Mouse (Mus musculus) lung, postnatal 0 days (tissue): ENCODE measurements around the gene Atp5g3. TPM values are rescaled to one million over a fixed set of nuclear protein-coding genes. Genes with fewer than 3 reads are reported as not detected.
A peak's percentile ranks its signal among the peaks of the same experiment; 100 is the strongest.

ENCODE experiments used
- ATAC-seq: fragments of 200-750 bp; cut with Nextera tagmentation; 2 replicates; pipeline ENCODE4 v1.8.0; 2017; ENCODE audit warnings: moderate library complexity
- DNase-seq: peaks from one replicate; pipeline ENCODE4 v3.0.0-alpha.2; 2016; ENCODE audit warnings: low spot score
- H3K27ac ChIP-seq: fragments of 300-500 bp; sonication (generic); 2 replicates; pipeline ENCODE4 v1.5.1; 2014; ENCODE audit warnings: antibody characterized with exemption, mild to moderate bottlenecking, low read length, mixed read lengths
- H3K27me3 ChIP-seq: fragments of 300-500 bp; sonication (generic); replicated peaks from 2 replicates; pipeline ENCODE4 v1.6.1; 2014; ENCODE audit warnings: low read length, mixed read lengths; ENCODE audit not compliant: insufficient read depth
- H3K36me3 ChIP-seq: fragments of 300-500 bp; sonication (generic); 2 replicates; pipeline ENCODE4 v1.6.1; 2014; ENCODE audit warnings: low read length, mixed read lengths; ENCODE audit not compliant: insufficient read depth
- H3K4me1 ChIP-seq: fragments of 300-500 bp; sonication (generic); 2 replicates; pipeline ENCODE4 v1.6.1; 2014; ENCODE audit warnings: antibody characterized with exemption, low read depth, low read length, mixed read lengths; ENCODE audit not compliant: insufficient read depth
- H3K4me2 ChIP-seq: fragments of 300-500 bp; sonication (generic); replicated peaks from 2 replicates; pipeline ENCODE4 v1.6.1; 2014; ENCODE audit warnings: low read depth, mild to moderate bottlenecking, low read length, moderate library complexity, mixed read lengths
- H3K4me3 ChIP-seq: fragments of 300-500 bp; sonication (generic); 2 replicates; pipeline ENCODE4 v1.5.1; 2014; ENCODE audit warnings: low read depth, low read length
- H3K9ac ChIP-seq: fragments of 300-500 bp; sonication (generic); replicated peaks from 2 replicates; pipeline ENCODE4 v1.6.1; 2014; ENCODE audit warnings: low read depth, mild to moderate bottlenecking
- H3K9me3 ChIP-seq: fragments of 300-500 bp; sonication (generic); 2 replicates; pipeline ENCODE4 v1.6.1; 2016; ENCODE audit warnings: low read length, mixed read lengths
- CTCF ChIP-seq: IDR thresholded peaks from 2 replicates; pipeline ENCODE4 v1.5.1; 2016; ENCODE audit warnings: antibody characterized with exemption, mild to moderate bottlenecking
- EP300 ChIP-seq: IDR thresholded peaks from 2 replicates; pipeline ENCODE4 v1.6.1; 2016; ENCODE audit warnings: antibody characterized with exemption, mild to moderate bottlenecking, control low read depth
- WGBS: fragments of 180-500 bp; shearing (Covaris S2); extraction: QIAGEN DNeasy Blood & Tissue Kit; methylation state at CpG from one replicate; pipeline ENCODE4 v1.1.7; 2014; 5-methylcytosine and 5-hydroxymethylcytosine counted together
- polyA plus RNA-seq: library from polyadenylated mRNA; unstranded; fragments of >200 nt; fragmentation: Nextera tagmentation; extraction: Ambion mirVana; gene quantifications from 2 replicates; pipeline ENCODE4 v1.2.1, GENCODE M21; 2015

Atp5g3 gene
- polyA plus RNA-seq, 1 experiment from 2014 or later = 832 TPM

DNA sequence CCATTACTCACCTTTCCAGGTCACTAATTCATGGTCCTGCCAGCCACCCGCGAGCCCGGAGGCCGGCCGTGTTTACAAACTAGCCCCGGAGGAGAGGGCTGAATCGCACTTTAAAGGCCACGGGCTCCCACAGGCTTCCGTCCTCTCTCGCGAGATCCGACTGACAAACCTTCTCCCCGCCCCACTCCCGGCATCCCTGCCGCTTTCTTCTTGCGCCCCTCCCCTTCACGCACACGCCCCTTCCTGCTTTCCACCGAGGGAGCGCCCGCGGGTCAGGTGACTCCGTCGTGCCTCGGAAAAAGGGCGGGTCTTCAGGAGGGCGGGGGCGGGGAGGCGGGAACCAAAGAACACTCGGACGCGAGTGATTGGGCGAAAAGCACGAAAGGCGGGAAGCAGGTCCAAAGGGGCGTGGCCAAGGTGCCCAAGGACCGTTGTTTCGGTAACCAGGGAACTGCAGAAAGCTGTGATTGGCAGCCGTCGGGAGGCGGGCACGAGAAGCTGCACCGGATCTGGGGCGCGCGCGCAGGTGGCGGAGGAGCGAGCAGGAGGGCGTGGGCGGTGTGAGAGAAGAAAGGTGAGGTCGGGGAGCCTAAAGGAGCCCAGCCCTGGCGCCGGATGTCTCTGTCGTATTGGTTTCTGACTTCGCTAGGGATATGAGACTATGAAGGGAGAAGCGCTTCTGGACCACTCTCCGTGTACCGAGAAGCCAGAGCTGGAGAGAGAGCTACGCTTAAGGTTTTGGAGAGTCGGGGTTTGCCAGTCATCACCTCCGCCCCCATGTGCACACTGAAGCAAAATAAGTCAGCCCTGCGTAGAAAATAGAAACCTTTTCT lies 18.4 kb downstream of the Atp5g3 start, which contains the start of gene Atf2:
Atf2 (minus strand) TSS at position 176 of the 833 bp plus-strand sequence.
- peak; percentile 100 for DNase-seq
- WGBS = under 1% methylated on average over 63 of the region's 63 CpGs
- Histone ChIP-seq H3K36me3 (no peaks in the 10 kb centered on the region), H3K4me3 (peak within 1 kb of the TSS; percentile 97), H3K9me3 (no peaks in the 10 kb centered on the region), H3K9ac (peak within 1 kb of the TSS; percentile 98), H3K4me2 (peak within 1 kb of the TSS; percentile 88), H3K4me1 (peaks cover 4% of the 10 kb centered on the region; the same call in 1 of the 2 replicates), H3K27me3 (no peaks in the 10 kb centered on the region), H3K27ac (peak within 1 kb of the TSS; percentile 91)
- peak; percentile 98 for ATAC-seq
- TF ChIP-seq CTCF (no peak), EP300 (peak; percentile 91)

DNA sequence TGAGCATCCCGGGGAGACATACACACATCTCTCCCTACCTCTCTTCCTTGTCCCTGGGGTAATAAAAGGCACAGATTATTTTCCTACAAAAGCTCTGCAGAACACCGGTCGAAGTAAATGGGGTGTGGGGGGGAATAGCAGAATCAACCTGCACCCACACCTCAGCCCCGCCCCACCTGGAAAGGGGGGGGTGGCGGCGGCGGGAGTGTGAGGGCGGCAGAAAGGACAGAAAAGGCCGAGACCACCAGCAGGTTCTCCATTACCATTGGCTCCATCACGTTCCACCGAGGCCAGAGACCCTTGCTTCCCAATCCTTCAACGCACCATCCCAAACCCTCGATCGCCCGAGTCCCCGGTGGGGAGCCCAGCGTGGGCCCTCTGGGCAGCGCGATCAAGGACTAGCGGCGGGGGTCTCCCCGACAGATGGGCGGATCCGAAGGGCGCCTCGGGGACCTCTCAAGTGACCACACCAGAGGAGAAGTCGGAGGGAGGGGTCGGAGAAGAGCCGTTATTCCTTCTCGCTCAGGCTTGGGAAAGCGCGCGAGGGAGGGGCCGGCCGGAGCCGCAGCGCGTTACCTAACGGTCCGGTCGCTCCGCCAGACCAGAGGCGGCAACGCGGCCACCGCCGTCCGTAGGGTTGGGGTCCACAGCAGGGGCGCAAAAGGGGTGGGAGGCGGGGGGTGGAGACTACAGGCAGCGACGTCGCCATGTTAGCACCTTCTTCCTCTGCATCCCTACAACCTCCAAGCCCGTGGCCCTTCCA lies 19.2 kb downstream of the Atp5g3 start:
- peak; percentile 19 for ATAC-seq
- Histone ChIP-seq H3K4me1 (peaks cover 4% of the 10 kb centered on the region; the same call in 1 of the 2 replicates), H3K27me3 (no peaks in the 10 kb centered on the region), H3K9me3 (no peaks in the 10 kb centered on the region), H3K4me3 (peak overlapping the region; percentile 97), H3K4me2 (peak overlapping the region; percentile 88), H3K36me3 (no peaks in the 10 kb centered on the region), H3K9ac (peak overlapping the region; percentile 98), H3K27ac (peak overlapping the region; percentile 91)
- TF ChIP-seq EP300 = no peak
- no peak for TF ChIP-seq CTCF
- WGBS = 5% methylated on average over 43 of the region's 54 CpGs
- peak; percentile 62 for DNase-seq

DNA sequence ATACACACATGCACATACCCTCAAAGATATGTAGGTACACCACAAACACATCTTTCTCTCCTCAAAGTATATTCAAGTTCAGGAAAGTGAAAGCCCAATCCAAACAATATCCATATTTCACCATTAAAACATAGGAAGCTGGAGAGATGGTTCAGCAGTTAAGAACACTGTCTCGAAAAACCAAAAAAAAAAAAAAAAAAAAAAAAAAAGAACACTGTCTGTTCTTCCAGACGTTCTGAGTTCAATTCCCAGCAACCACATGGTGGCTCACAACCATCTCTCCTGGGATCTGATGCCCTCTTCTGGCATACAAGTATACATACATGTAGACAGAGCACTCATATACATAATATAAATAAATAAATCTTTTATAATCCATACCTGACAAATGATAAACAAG lies 25.1 kb downstream of the Atp5g3 start:
- Histone ChIP-seq H3K4me2 (no peak overlapping the region), H3K36me3 (no peaks in the 10 kb centered on the region), H3K27me3 (no peaks in the 10 kb centered on the region), H3K9me3 (no peaks in the 10 kb centered on the region), H3K4me3 (no peak overlapping the region), H3K9ac (no peak overlapping the region), H3K4me1 (no peaks in the 10 kb centered on the region), H3K27ac (no peak overlapping the region)
- no peak for ATAC-seq
- TF ChIP-seq CTCF = peak; percentile 10; the same call in 1 of the 2 replicates
- no peak for TF ChIP-seq EP300
- WGBS = 87% methylated on average over 2 of the region's 2 CpGs
- no peak for DNase-seq

DNA sequence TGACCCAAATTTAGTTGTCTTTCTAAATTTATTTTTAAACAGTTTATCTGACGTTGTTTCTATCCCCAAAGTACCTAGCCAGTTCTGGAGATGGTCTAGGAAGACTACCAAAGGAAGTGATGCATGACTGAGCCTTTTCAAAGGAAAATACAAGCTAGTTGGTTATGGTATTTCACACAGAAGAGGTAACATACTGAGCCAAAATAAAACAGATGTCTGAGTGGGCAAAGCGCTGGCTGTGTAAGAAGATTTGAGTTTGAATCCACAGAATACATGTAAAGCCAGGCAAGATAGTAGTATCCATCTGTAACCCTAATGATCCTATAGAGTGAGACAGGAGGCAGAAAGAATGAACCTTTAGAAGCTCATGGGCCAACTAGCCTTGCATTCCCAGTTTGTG lies 33.2 kb downstream of the Atp5g3 start:
- H3K27me3 ChIP-seq = no peaks in the 10 kb centered on the region
- 96% methylated on average over 2 of the region's 2 CpGs for WGBS
- no peaks in the 10 kb centered on the region for H3K4me1 ChIP-seq

DNA sequence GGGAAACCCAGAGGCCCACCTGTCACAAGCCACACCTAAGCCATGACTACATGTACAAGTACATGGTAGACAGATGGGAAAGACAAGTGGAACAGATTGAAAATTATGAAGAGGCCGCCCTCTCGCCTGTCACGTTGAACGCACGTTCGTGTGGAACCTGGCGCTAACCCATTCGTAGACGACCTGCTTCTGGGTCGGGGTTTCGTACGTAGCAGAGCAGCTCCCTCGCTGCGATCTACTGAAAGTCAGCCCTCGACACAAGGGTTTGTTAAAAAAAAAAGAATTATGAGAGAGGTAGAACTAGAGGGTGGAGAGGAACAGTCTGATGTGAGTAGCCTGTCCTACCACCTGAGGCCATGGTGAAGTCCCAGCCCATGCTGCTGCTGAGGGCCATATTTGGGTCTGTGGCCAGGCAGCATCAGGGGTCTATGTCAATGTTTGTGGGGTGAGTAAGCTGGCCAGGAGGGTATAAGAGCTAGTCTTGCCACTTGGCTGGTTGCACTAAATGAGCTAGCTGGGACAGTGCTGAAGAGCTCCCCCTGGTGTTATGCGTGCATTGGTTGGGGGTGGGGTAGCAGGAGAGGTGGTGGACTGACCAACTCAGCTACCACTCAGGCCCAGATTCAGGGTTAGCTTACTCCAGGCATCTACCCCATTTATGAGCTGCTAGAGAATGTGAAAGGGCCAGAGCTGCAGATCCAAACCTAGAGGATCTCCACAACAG lies 43.2 kb downstream of the Atp5g3 start:
- Histone ChIP-seq H3K9me3 (no peaks in the 10 kb centered on the region), H3K27ac (no peak overlapping the region), H3K36me3 (no peaks in the 10 kb centered on the region), H3K4me3 (no peak overlapping the region), H3K4me2 (no peak overlapping the region), H3K27me3 (no peaks in the 10 kb centered on the region), H3K9ac (no peak overlapping the region), H3K4me1 (no peaks in the 10 kb centered on the region)
- TF ChIP-seq EP300 (no peak), CTCF (peak; percentile 71)
- WGBS = 83% methylated on average over 16 of the region's 16 CpGs
- ATAC-seq = no peak
- DNase-seq = peak; percentile 26

More for the DNA sequence above, 33.2 kb downstream of the Atp5g3 start:
- no peak for TF ChIP-seq EP300
- TF ChIP-seq CTCF = no peak
- no peak overlapping the region for H3K27ac ChIP-seq
- H3K4me2 ChIP-seq = no peak overlapping the region
- ATAC-seq (no peak), DNase-seq (no peak)
- no peak overlapping the region for H3K9ac ChIP-seq
- H3K4me3 ChIP-seq = no peak overlapping the region
- no peaks in the 10 kb centered on the region for H3K36me3 ChIP-seq
- no peaks in the 10 kb centered on the region for H3K9me3 ChIP-seq
